Mouse (Mus musculus) neural tube, embryonic 14.5 days (tissue): Measurements from ENCODE around the gene Timm13. TPM values are rescaled to one million over a fixed set of nuclear protein-coding genes. Genes with fewer than 3 reads are reported as not detected.

ENCODE experiments used
- ATAC-seq: fragments of 200-750 bp; cut with Nextera tagmentation; 2 replicates; pipeline ENCODE4 v1.8.0; 2017; ENCODE audit warnings: low read depth, mild to moderate bottlenecking, moderate TSS enrichment, moderate library complexity
- H3K27ac ChIP-seq: fragments of 300-500 bp; sonication (generic); 2 replicates; pipeline ENCODE4 v1.5.1; 2014; ENCODE audit warnings: low read depth, mild to moderate bottlenecking, control low read depth, low read length, moderate library complexity, mixed read lengths
- H3K27me3 ChIP-seq: fragments of 300-500 bp; sonication (generic); 2 replicates; pipeline ENCODE4 v1.6.1; 2014; ENCODE audit warnings: low read length; ENCODE audit not compliant: control insufficient read depth, insufficient read depth
- H3K36me3 ChIP-seq: fragments of 300-500 bp; sonication (generic); 2 replicates; pipeline ENCODE4 v1.6.1; 2014; ENCODE audit warnings: low read length, mixed read lengths; ENCODE audit not compliant: control insufficient read depth, insufficient read depth
- H3K4me1 ChIP-seq: fragments of 300-500 bp; sonication (generic); 2 replicates; pipeline ENCODE4 v1.6.1; 2014; ENCODE audit warnings: low read length; ENCODE audit not compliant: control insufficient read depth, insufficient read depth
- H3K4me2 ChIP-seq: fragments of 300-500 bp; sonication (generic); 2 replicates; pipeline ENCODE4 v1.6.1; 2014; ENCODE audit warnings: mild to moderate bottlenecking, low read depth, low read length, control low read depth
- H3K4me3 ChIP-seq: fragments of 300-500 bp; sonication (generic); 2 replicates; pipeline ENCODE4 v1.5.1; 2014; ENCODE audit warnings: low read depth, low read length, control low read depth, mixed read lengths
- H3K9ac ChIP-seq: fragments of 300-500 bp; sonication (generic); replicated peaks from 2 replicates; pipeline ENCODE4 v1.6.1; 2014; ENCODE audit warnings: low read depth, mild to moderate bottlenecking, control low read depth, low read length, mixed read lengths
- H3K9me3 ChIP-seq: fragments of 300-500 bp; sonication (generic); 2 replicates; pipeline ENCODE4 v1.6.1; 2016; ENCODE audit warnings: low read length; ENCODE audit not compliant: control insufficient read depth
- WGBS: fragments of 180-500 bp; shearing (Covaris S2); extraction: QIAGEN DNeasy Blood & Tissue Kit; methylation state at CpG from one replicate; pipeline ENCODE4 v1.1.7; 2014; 5-methylcytosine and 5-hydroxymethylcytosine counted together
- polyA plus RNA-seq: library from polyadenylated mRNA; unstranded; fragments of >200 nt; fragmentation: Nextera tagmentation; extraction: Ambion mirVana; gene quantifications from 2 replicates; pipeline ENCODE4 v1.2.1, GENCODE M21; 2014

The Timm13 gene
- polyA plus RNA-seq, 1 experiment from 2014 or later: 352 TPM

GRCm38 (mm10) chr10:80870993-80871392, 29.8 kb downstream of the Timm13 start:
- Histone ChIP-seq H3K4me3 (no peak overlapping the region), H3K4me1 (no peaks in the 10 kb centered on the region), H3K4me2 (no peak overlapping the region), H3K9ac (no peak overlapping the region), H3K9me3 (no peaks in the 10 kb centered on the region), H3K27ac (no peak overlapping the region), H3K36me3 (peaks cover 11% of the 10 kb centered on the region; the same call in 1 of the 2 replicates), H3K27me3 (no peaks in the 10 kb centered on the region)
- WGBS: 85% methylated on average over 3 of the region's 6 CpGs
- no peak for ATAC-seq

GRCm38 (mm10) chr10:80864446-80864845, 36.3 kb downstream of the Timm13 start:
- Histone ChIP-seq H3K36me3 (peaks cover 20% of the 10 kb centered on the region; the same call in 1 of the 2 replicates), H3K4me3 (no peak overlapping the region), H3K9ac (no peak overlapping the region), H3K4me1 (no peaks in the 10 kb centered on the region), H3K27ac (no peak overlapping the region), H3K27me3 (no peaks in the 10 kb centered on the region), H3K9me3 (no peaks in the 10 kb centered on the region), H3K4me2 (no peak overlapping the region)
- 70% methylated on average over 16 of the region's 16 CpGs for WGBS
- peak; percentile 18; the same call in 1 of the 2 replicates for ATAC-seq

- Histone ChIP-seq H3K9ac (no peak overlapping the region), H3K4me2 (no peak overlapping the region), H3K27me3 (no peaks in the 10 kb centered on the region), H3K36me3 (0 out of 2 replicates have a peak, but pooled peaks cover 9% of the 10 kb centered on the region), H3K27ac (no peak overlapping the region), H3K9me3 (no peaks in the 10 kb centered on the region), H3K4me3 (no peak overlapping the region), H3K4me1 (peaks cover 3% of the 10 kb centered on the region; the same call in 1 of the 2 replicates)
- WGBS: 98% methylated on average over 5 of the region's 5 CpGs
- no peak for ATAC-seq
These were observed 38.5 kb downstream of the Timm13 start for GRCm38 (mm10) chr10:80862305-80862704.

GRCm38 (mm10) chr10:80858350-80858935, 42.3 kb downstream of the Timm13 start:
- no peak for ATAC-seq
- Histone ChIP-seq H3K9me3 (no peaks in the 10 kb centered on the region), H3K4me2 (no peak overlapping the region), H3K27ac (no peak overlapping the region), H3K9ac (no peak overlapping the region), H3K4me1 (peaks cover 22% of the 10 kb centered on the region), H3K36me3 (peaks cover 9% of the 10 kb centered on the region; the same call in 1 of the 2 replicates), H3K27me3 (peaks cover 2% of the 10 kb centered on the region; the same call in 1 of the 2 replicates), H3K4me3 (no peak overlapping the region)
- WGBS: 87% methylated on average over 7 of the region's 7 CpGs

- WGBS: 60% methylated on average over 3 of the region's 3 CpGs
- Histone ChIP-seq H3K4me2 (no peak overlapping the region), H3K27ac (peak overlapping the region; percentile 28; the same call in 1 of the 2 replicates), H3K9me3 (no peaks in the 10 kb centered on the region), H3K4me3 (no peak overlapping the region), H3K4me1 (peaks cover 22% of the 10 kb centered on the region), H3K9ac (no peak overlapping the region), H3K27me3 (peaks cover 2% of the 10 kb centered on the region; the same call in 1 of the 2 replicates), H3K36me3 (peaks cover 11% of the 10 kb centered on the region)
- no peak for ATAC-seq
These were observed 42.9 kb downstream of the Timm13 start for GRCm38 (mm10) chr10:80857848-80858247.

- no peaks in the 10 kb centered on the region for H3K9me3 ChIP-seq
- H3K4me1 ChIP-seq: peaks cover 22% of the 10 kb centered on the region
- no peak overlapping the region; the same call in 1 of the 2 replicates for H3K4me2 ChIP-seq
- WGBS: 30% methylated on average over 8 of the region's 8 CpGs
- H3K27ac ChIP-seq: peak overlapping the region; percentile 28; the same call in 1 of the 2 replicates
- ATAC-seq: peak; percentile 25; the same call in 1 of the 2 replicates
- H3K4me3 ChIP-seq: no peak overlapping the region
- H3K36me3 ChIP-seq: peaks cover 9% of the 10 kb centered on the region
- H3K27me3 ChIP-seq: peaks cover 2% of the 10 kb centered on the region; the same call in 1 of the 2 replicates
- H3K9ac ChIP-seq: no peak overlapping the region
These were observed 43.4 kb downstream of the Timm13 start for GRCm38 (mm10) chr10:80857386-80857785.

- no peak overlapping the region for H3K9ac ChIP-seq
- no peak overlapping the region; the same call in 1 of the 2 replicates for H3K4me2 ChIP-seq
- no peak overlapping the region for H3K27ac ChIP-seq
- peaks cover 22% of the 10 kb centered on the region for H3K4me1 ChIP-seq
- no peak overlapping the region for H3K4me3 ChIP-seq
- peaks cover 7% of the 10 kb centered on the region for H3K36me3 ChIP-seq
- ATAC-seq: no peak
- H3K27me3 ChIP-seq: peaks cover 2% of the 10 kb centered on the region; the same call in 1 of the 2 replicates
- H3K9me3 ChIP-seq: no peaks in the 10 kb centered on the region
- 79% methylated on average over 5 of the region's 5 CpGs for WGBS
These were observed 43.9 kb downstream of the Timm13 start for GRCm38 (mm10) chr10:80856908-80857307.

- no peak overlapping the region for H3K27ac ChIP-seq
- 61% methylated on average over 3 of the region's 3 CpGs for WGBS
- H3K4me2 ChIP-seq: peak overlapping the region; percentile 99
- 0 out of 2 replicates have a peak overlapping the region, but pooled peaks have one; percentile 82 for H3K9ac ChIP-seq
- H3K4me3 ChIP-seq: peak overlapping the region; percentile 99
- H3K36me3 ChIP-seq: peaks cover 14% of the 10 kb centered on the region
- H3K4me1 ChIP-seq: peaks cover 22% of the 10 kb centered on the region
- H3K9me3 ChIP-seq: no peaks in the 10 kb centered on the region
- ATAC-seq: no peak
- H3K27me3 ChIP-seq: peaks cover 2% of the 10 kb centered on the region; the same call in 1 of the 2 replicates
These were observed 44.5 kb downstream of the Timm13 start for GRCm38 (mm10) chr10:80856267-80856666.

- H3K4me1 ChIP-seq: peaks cover 22% of the 10 kb centered on the region
- no peak overlapping the region for H3K27ac ChIP-seq
- H3K27me3 ChIP-seq: peaks cover 2% of the 10 kb centered on the region; the same call in 1 of the 2 replicates
- peak overlapping the region; percentile 99 for H3K4me3 ChIP-seq
- H3K4me2 ChIP-seq: peak overlapping the region; percentile 99
- peak overlapping the region; percentile 82 for H3K9ac ChIP-seq
- no peaks in the 10 kb centered on the region for H3K9me3 ChIP-seq
- H3K36me3 ChIP-seq: peaks cover 15% of the 10 kb centered on the region
- 29% methylated on average over 11 of the region's 11 CpGs for WGBS
- ATAC-seq: 0 out of 2 replicates have a peak, but pooled peaks have one; percentile 10
These were observed 45.1 kb downstream of the Timm13 start for GRCm38 (mm10) chr10:80855749-80856073.
